Mouse (Mus musculus) gastrocnemius, postnatal 10 days (tissue): ENCODE data around the gene Neurog3. TPM values are rescaled to one million over a fixed set of nuclear protein-coding genes. Genes with fewer than 3 reads are reported as not detected.

Experiments
- DNase-seq: peaks from one replicate; pipeline ENCODE4 v3.0.0; 2021; ENCODE audit warnings: mixed read lengths
- total RNA-seq, 2 experiments: library from RNA; stranded (reverse); gene quantifications; 2 replicates each; pipeline ENCODE4 v1.2.3; 2021

Neurog3 gene
- total RNA-seq, 2 experiments from 2014 or later, result not detected

- no peak for DNase-seq
Measured at GRCm38 (mm10) chr10:62137150-62137549, 4.3 kb downstream of the Neurog3 start.

DNA sequence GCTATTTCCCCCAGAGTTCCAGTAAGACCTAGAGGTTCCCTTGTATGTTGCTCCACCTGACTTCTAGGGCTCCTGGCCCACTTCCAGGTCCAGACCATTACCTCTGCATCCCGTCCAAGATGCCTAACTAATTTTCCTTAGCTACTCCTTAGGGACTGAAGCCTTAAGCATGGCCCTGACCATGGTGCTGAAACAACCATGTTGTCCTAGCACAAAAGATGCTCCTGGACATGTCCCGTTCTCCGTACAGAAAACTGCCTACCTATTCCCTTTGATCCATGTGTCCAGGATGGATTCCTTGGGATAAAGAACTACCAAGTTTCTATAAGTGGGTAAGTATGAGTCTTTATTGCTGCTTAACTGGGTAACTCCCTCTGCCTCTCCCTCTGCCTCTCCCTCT is 5.2 kb downstream of the Neurog3 start:
- DNase-seq, result no peak

GRCm38 (mm10) chr10:62143820-62144219 is 10.9 kb downstream of the Neurog3 start, which contains the start of gene Fam241b:
Gene Fam241b, minus strand, starts transcription at chr10:62143920.
- no peak for DNase-seq

- DNase-seq, result no peak
Measured at GRCm38 (mm10) chr10:62145957-62146356, 13.1 kb downstream of the Neurog3 start.

DNA sequence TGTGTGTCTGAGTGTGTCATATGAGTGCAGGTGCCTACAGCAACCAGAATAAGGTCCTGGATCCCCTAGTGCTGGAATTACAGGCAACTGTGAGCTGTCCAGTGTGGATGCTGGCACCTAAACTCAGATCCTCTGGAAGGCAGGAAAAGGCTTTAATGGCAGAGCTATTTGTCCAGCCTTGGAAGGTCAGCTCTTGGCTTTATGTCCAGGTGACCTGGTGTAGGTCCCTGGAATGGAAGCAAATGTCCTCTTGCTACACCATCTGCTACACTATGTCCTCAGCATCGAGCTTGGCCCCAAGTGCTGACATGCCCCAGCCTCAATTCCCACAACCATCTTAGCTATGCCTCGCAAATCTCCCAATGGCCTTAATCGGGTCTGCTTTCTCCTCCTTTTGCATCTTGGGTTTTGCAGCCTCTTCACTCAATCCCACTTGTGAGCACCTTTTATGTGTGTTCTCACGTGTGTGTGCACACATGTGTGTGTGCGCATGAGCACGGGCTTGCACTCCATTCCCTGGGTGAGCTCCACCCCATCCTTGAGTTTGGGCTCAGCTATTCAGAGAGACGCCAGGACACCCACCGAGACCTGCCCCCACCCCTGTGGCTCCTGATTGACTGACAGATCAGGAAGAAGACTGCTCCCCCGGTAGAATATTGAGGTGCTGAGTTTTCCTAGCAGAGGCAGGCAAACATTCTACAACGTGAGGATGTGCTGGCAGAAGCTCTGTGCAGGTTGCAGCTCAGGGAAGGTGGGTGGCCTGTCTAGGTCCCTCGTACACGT is 14.8 kb downstream of the Neurog3 start:
- no peak for DNase-seq

- no peak for DNase-seq
Measured at GRCm38 (mm10) chr10:62149929-62150328, 17.0 kb downstream of the Neurog3 start.

DNA sequence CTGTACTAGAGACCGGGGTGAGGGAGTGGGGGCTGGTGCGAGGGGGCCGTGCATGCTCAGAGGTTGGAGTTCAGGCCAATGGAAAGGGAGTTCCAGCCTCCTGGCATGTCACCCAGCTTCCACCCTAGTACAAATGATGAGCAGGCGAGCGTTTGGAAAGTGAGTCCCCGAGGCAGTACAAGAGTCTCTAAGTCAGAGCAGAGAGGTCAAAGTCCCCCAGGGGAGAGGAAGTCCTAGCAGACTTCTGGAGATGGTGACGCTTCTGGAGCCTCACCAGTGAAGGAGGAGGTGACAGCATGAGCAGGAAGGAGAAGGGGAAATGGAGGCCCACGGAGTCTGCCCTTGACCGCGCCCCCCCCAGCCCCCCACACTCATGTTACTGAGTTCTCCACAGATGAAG is 29.5 kb downstream of the Neurog3 start:
- DNase-seq, result no peak

DNA sequence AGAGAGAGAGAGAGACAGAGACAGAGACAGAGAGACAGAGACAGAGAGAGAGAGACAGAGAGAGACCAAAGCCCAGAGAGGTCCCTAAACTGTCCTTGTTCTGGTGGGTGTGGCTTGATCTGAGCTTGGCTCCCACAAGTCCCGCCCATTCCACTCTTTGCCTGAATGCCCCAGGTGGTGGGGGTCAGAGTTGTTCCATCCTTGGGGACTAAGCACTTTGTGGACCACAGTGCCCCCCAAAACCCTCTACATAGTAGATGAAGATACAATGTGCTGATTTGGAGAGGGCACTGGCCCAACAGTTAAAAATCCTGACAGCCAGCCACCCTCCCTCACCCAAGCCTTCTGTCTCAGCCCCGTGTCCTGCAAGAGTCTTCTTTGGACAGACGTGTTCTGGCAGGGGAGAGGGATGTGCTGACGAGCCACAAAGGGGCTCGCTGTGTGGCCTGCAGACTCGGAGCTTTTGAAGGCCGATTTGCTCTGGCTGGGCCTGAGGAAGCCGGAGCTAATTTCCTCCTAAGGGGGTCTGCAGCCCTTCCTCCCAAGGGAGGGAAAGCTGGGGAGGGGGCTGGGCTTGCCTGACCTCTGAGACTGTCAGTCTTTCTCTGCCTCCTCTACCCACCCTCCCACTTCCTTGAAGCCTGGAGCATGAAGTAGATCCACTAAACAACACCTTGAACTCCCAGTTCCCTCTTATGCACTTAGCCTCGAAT is 40.1 kb downstream of the Neurog3 start:
- DNase-seq, result no peak

GRCm38 (mm10) chr10:62173941-62174448 is 41.1 kb downstream of the Neurog3 start:
- no peak for DNase-seq

DNA sequence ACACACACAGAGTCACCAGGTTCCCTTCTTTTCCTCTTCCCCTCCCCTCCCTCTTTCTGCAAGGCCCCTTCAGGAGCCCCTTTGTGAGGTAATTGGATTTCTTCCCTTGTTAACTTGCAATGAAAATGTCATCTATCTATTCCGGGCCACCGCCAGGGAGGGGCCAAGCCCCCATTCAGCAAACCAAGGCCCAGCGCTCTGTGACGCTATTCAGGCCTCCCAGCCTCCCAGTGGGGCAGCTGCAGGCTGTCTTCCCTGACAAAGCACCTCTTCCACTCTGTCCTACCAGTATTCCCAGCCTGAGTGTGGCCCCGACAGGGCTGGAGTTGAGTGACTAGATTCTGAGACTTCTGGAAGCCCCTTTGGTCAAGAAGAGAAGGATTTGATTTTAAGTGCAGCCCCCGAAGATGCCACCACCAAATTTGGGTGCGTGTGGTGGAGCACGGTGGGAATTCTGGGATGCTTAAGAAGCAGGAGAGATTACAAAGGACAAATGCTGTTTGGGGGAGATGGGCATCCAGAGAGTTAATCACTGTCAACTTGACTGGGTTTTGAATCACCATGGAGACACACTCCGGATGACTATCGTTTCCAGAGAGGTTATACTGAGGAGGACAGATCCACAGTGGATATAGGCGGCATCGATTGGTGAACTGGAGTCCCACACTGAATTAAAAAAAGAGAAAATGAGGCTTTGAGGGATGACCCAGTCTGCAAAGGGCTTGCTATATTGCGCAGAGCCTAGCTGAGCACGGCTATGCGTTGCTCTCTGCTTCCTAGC is 41.8 kb downstream of the Neurog3 start:
- no peak for DNase-seq

DNA sequence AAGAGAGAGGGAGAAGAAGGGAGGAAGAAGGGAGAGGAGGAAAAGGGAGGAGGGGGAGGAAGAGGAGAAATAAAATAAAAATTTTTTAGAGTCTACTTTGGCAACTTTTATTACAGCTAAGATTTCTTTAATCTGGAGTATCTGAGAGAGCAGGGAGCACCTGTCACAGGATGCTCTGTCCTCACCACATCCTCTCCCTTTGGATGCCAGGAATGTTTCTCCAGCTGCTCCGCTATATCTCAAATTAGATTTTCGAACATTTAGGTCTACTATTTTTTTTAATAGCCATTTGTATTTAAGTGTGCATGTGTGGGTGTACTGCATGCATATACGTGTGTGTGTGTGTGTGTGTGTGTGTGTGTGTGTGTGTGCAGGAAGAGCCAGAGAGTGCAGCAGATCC is 47.1 kb downstream of the Neurog3 start:
- DNase-seq, result no peak

DNA sequence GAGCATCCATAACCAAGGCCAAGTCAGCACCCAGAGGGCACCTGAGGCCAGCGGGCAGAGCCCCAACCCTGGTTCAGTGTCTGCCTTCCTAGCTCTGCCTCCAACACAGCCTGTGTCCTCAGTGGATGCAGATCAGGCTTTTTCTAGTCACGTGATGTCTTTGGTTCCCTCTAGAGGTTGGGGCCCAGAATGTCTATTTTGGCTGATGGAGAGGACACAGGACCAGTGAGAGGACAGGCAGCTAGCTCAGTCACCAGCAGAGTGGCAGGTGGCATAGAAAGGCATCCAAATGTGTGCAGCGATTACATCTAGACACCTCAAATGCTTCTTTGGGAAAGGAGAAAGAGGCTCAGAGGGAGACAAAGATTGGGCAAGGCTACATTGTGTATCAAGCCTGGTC is 48.8 kb downstream of the Neurog3 start:
- no peak for DNase-seq

- no peak for DNase-seq
Measured at GRCm38 (mm10) chr10:62182471-62183014, 49.7 kb downstream of the Neurog3 start.

DNA sequence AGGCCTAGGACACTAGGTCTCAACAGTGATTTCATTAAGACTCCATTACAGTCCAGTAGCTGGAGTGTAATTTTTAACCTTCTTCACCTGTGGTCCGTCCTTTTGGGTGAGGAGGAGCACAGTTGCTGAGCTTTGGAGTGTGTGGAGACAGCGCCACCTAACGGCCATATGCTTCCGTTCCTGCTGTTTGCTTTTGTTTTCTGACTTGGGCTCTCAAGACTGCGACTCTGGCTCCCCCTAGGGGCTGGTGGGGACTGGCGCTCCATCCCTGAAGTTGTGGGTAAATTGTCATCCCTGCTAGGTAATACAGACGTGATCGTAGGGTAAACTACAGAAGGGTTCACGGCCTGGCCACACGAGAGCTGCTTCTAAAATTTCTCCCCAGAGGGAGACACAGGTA is 50.2 kb downstream of the Neurog3 start:
- DNase-seq, result peak; percentile 97

Other genes starting within 250 kb of the Neurog3 start
- gene Col13a1, start 154.0 kb upstream of the Neurog3 start, total RNA-seq, result 1 to 10 TPM; 3.4 to 7.2 TPM
- gene Fam241b, start 10.8 kb downstream of the Neurog3 start, total RNA-seq, result under 1 TPM; 0.52 to 0.70 TPM
- gene Tspan15, start 98.2 kb downstream of the Neurog3 start, total RNA-seq, result 10 to 100 TPM; 16.4 to 19.3 TPM
- not detected for gene Tacr2, start 119.3 kb downstream of the Neurog3 start, total RNA-seq
- 10 to 100 TPM; 17.8 to 22.5 TPM for gene Hk1, start 246.8 kb downstream of the Neurog3 start, total RNA-seq